Mouse (Mus musculus) B cell, adult 62 days (primary cell): ENCODE data around the gene Mrtfa. TPM values are rescaled to one million over a fixed set of nuclear protein-coding genes. Genes with fewer than 3 reads are reported as not detected.

Source experiments
- total RNA-seq: library from RNA; stranded (reverse); gene quantifications from 4 replicates; pipeline ENCODE4 v1.2.4, GENCODE M21; 2023

Gene Mrtfa
- total RNA-seq = 116 to 140 TPM (median 131 TPM) in 4 replicates

GRCm38 (mm10) chr15:81190630-81191178, at the start of gene Mrtfa:
Gene Mrtfa, minus strand, starts transcription at chr15:81190757.

GRCm38 (mm10) chr15:81235086-81235920, 44.7 kb upstream of the Mrtfa start, which contains the start of gene Mchr1:
Gene Mchr1, plus strand, starts transcription at chr15:81235499.

GRCm38 (mm10) chr15:80977620-80978334, 212.8 kb downstream of the Mrtfa start, which contains the start of gene Sgsm3:
Gene Sgsm3, plus strand, starts transcription at chr15:80977765.

Other genes with a start within 250 kb of the Mrtfa start
- 52.8 to 60.9 TPM (median 56.9 TPM) in 4 replicates for gene Adsl, start 242.3 kb downstream of the Mrtfa start, total RNA-seq
- gene Sgsm3, start 213.0 kb downstream of the Mrtfa start, total RNA-seq = 17.4 to 18.8 TPM (median 18.2 TPM) in 4 replicates
- gene Mchr1, start 44.7 kb upstream of the Mrtfa start, total RNA-seq = not detected in 4 replicates
- 31.5 to 38.9 TPM (median 36.0 TPM) in 4 replicates for gene Slc25a17, start 170.1 kb upstream of the Mrtfa start, total RNA-seq
- gene St13, start 209.3 kb upstream of the Mrtfa start, total RNA-seq = 81.2 to 102 TPM (median 87.7 TPM) in 4 replicates
- gene Xpnpep3, start 209.4 kb upstream of the Mrtfa start, total RNA-seq = 11.8 to 16.8 TPM (median 14.7 TPM) in 4 replicates
- gene Dnajb7, start 217.5 kb upstream of the Mrtfa start, total RNA-seq = not detected in 4 replicates